Mouse (Mus musculus): ENCODE data around the gene Col23a1.

DNA sequence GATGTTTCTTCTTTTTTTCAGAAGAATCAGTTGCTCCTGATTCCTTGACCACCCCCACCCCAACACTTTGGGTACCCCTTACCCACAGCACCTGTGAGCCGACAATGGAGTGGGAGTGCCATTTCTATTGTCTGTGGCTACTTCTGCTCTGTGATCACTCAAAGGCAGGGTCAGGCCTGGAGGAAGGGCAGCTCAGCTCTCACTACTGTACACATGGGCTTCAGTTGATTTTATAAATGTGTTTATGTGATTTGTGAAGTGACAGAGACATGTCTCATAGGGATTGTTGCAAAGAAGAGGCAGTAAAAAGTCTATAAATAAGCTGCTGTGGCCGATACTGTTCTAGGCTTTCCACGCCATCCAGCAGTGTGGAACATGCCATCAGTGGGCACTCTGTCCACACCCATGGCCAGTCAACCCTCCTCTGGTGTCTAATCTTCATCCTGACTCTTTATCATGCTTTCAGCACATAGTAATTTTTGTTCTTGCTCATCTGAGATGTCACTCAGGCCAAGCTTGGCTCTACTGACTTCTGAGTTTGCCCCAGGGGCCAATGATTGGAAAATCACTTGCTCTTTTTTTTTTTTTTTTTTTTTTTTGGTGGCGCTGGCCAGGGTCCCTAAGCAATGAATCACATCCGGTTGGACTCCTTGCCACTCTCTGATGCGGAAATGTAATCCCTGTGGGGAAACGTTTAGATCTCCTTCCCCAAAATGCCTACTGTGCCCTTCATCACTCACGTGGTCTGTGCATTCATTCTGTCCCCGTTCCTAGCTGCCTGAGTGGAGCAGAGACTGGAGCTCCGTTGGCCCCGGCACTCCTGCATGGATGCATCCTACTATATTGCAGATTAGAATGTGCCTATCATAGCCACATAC lies 40.4 kb downstream of the Col23a1 start:
- TF ChIP-seq CTCF (IDR thresholded peaks at IDR 0.05; ENCODE audit: low read depth) (no peak), EP300 (IDR thresholded peaks at IDR 0.05; ENCODE audit: low read depth) (no peak)

Data from heart, postnatal 0 days (tissue).